Mouse (Mus musculus): ENCODE measurements around the gene Vps11.
A peak's percentile ranks its signal among the peaks of the same experiment; 100 is the strongest.

GRCm38 (mm10) chr9:44364480-44364879 is 3.0 kb upstream of the Vps11 start:
- TF ChIP-seq POLR2A (IDR thresholded peaks at IDR 0.05; ENCODE audit: low read depth, low read length) (no peak), CTCF (IDR thresholded peaks at IDR 0.05; ENCODE audit: borderline replicate concordance, insufficient read depth, low read length) (peak; percentile 42; the same call in 1 of the 2 replicates)
